Mouse (Mus musculus) spleen, embryonic (tissue): ENCODE measurements at regions not wholly inside any gene's neighbourhood (a gene's known extent, or its start where the extent isn't known, plus 50 kb on each side); places are given as distances from the start of the nearest gene placed in this dataset.

Experiments
- CTCF ChIA-PET: fragments of 350-600 bp; sonication (Branson Sonifier 250); formaldehyde crosslinking; loops from one replicate; lab custom pipeline; 2022; lab: Charles Lee

- CTCF ChIA-PET = no interaction called here
These were observed 221.2 kb downstream of the Myh15 start for GRCm38 (mm10) chr16:49278478-49278877.

- CTCF ChIA-PET = no interaction called here
These were observed 230.9 kb downstream of the Myh15 start for GRCm38 (mm10) chr16:49288096-49288714.

GRCm38 (mm10) chr16:49289200-49290079 is 232.2 kb downstream of the Myh15 start:
- CTCF ChIA-PET = no interaction called here

- CTCF ChIA-PET = no interaction called here
These were observed 246.5 kb downstream of the Myh15 start for GRCm38 (mm10) chr16:49303612-49304307.

- CTCF ChIA-PET = no interaction called here
These were observed 247.1 kb downstream of the Myh15 start for GRCm38 (mm10) chr16:49304354-49304753.

- CTCF ChIA-PET = no interaction called here
These were observed 259.8 kb downstream of the Myh15 start for GRCm38 (mm10) chr16:49317061-49317460.

GRCm38 (mm10) chr16:49319047-49319678 is 261.9 kb downstream of the Myh15 start:
- CTCF ChIA-PET = no interaction called here

GRCm38 (mm10) chr16:49319774-49320173 is 262.5 kb downstream of the Myh15 start:
- CTCF ChIA-PET = no interaction called here

- CTCF ChIA-PET = no interaction called here
These were observed 264.7 kb downstream of the Myh15 start for GRCm38 (mm10) chr16:49321951-49322350.

GRCm38 (mm10) chr16:49330725-49331386 is 273.6 kb downstream of the Myh15 start:
- CTCF ChIA-PET = no interaction called here

GRCm38 (mm10) chr16:49332107-49332722 is 274.9 kb downstream of the Myh15 start:
- CTCF ChIA-PET = interaction anchor here (0.7 kb wide), 1 partner anchor 167 kb away, joined by 7 read pairs; no protein-coding TSS in a partner anchor

GRCm38 (mm10) chr16:49335916-49336315 is 278.6 kb downstream of the Myh15 start:
- CTCF ChIA-PET = no interaction called here

GRCm38 (mm10) chr16:49337948-49338347 is 280.7 kb downstream of the Myh15 start:
- CTCF ChIA-PET = no interaction called here

GRCm38 (mm10) chr16:49358404-49358803 is 301.1 kb downstream of the Myh15 start:
- CTCF ChIA-PET = no interaction called here

GRCm38 (mm10) chr16:49361731-49362130 is 304.4 kb downstream of the Myh15 start:
- CTCF ChIA-PET = no interaction called here

- CTCF ChIA-PET = no interaction called here
These were observed 312.2 kb downstream of the Myh15 start for GRCm38 (mm10) chr16:49369450-49369849.

GRCm38 (mm10) chr16:49375108-49375507 is 317.8 kb downstream of the Myh15 start:
- CTCF ChIA-PET = no interaction called here

- CTCF ChIA-PET = no interaction called here
These were observed 320.0 kb upstream of the Ift57 start for GRCm38 (mm10) chr16:49378917-49379473.

- CTCF ChIA-PET = no interaction called here
These were observed 310.9 kb upstream of the Ift57 start for GRCm38 (mm10) chr16:49388135-49388534.

- CTCF ChIA-PET = no interaction called here
These were observed 290.9 kb upstream of the Ift57 start for GRCm38 (mm10) chr16:49407956-49408795.
